Comparison of ENCODE assay signal across 22 mouse cellular contexts in the genomic region with DNA sequence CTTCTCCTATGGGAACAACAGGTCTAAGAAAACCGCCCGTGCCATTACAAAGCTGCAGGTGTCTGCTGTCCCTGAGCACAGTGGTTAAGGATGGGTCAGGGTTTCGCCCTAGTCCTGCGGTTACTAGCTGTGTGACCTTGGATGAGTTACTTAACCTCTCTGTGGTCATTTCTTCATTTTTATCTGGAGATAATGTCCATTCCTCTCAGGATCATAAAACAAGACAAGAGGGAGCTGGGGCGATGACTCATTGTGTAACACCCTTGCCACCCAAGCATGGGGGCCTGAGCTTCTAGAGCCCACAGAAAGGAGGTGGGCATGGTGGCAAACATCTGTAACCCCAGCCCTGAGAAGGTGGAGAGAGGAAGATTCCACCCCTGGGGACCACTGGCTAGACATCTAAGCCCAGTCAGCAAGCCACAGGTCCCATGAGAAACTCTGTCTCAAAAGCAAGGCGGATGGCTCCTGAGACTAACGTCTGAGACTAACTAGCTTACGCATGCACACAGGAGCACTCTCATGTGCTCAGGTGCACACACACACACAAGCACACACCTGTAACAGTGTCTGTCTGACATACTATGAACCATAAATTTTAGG. TPM values are rescaled to one million over a fixed set of nuclear protein-coding genes. Genes with fewer than 3 reads are reported as not detected.
A peak's percentile ranks its signal among the peaks of the same experiment; 100 is the strongest.
DNase-seq lines count a peak whose midpoint lies in the region; ATAC-seq and TF ChIP-seq lines count a peak whose summit lies in the region.
"Had no signal": no experiment of that assay in that cellular context is flagged by ENCODE, and none has a peak within 500 bp of the region (broad histone marks: within the 10 kb centered on the region; RNA-seq: fewer than 3 reads in every experiment).

No protein-coding gene starts in this region.

- H3K4me2 ChIP-seq in forebrain, embryonic 11.5 days (ENCODE audit: low read depth, low read length, severe bottlenecking): no peak overlapping the region
- no peak overlapping the region for H3K4me2 ChIP-seq in CH12.LX (ENCODE audit: insufficient read depth, low read depth, poor library complexity, severe bottlenecking)
- H3K4me2 ChIP-seq in midbrain, embryonic 11.5 days: no peak overlapping the region
- H3K4me2 ChIP-seq: embryonic facial prominence, embryonic 12.5 days; forebrain, embryonic 13.5 days; heart, embryonic 13.5 days; hindbrain, embryonic 15.5 days had no signal

- H3K4me1 ChIP-seq in forebrain, embryonic 11.5 days (replicated peaks; ENCODE audit: control insufficient read depth, insufficient read depth, low read length): no peaks in the 10 kb centered on the region
- 0 out of 2 replicates have a peak, but pooled peaks cover 4% of the 10 kb centered on the region for H3K4me1 ChIP-seq in forebrain, embryonic 10.5 days
- H3K4me1 ChIP-seq in CH12.LX (ENCODE audit: control insufficient read depth in 1 of 2, insufficient read depth in 2 of 2): peaks cover 10 to 44% of the 10 kb centered on the region in 2 experiments
- H3K4me1 ChIP-seq in midbrain, embryonic 11.5 days (ENCODE audit: control insufficient read depth, insufficient read depth, low read length): no peaks in the 10 kb centered on the region
- H3K4me1 ChIP-seq: forebrain, embryonic 13.5 days had no signal

- 95% methylated on average over 8 of the region's 8 CpGs for WGBS in forebrain, embryonic 11.5 days
- 96% methylated on average over 8 of the region's 8 CpGs for WGBS in forebrain, embryonic 10.5 days
- WGBS in midbrain, embryonic 11.5 days: 94% methylated on average over 8 of the region's 8 CpGs

- H3K36me3 ChIP-seq in forebrain, embryonic 11.5 days (ENCODE audit: control insufficient read depth, insufficient read depth, low read length): no peaks in the 10 kb centered on the region
- no peaks in the 10 kb centered on the region for H3K36me3 ChIP-seq in forebrain, embryonic 10.5 days (replicated peaks)
- H3K36me3 ChIP-seq in CH12.LX (replicated peaks in 1 of 2; ENCODE audit: control insufficient read depth in 1 of 2, insufficient read depth in 1 of 2, low read length in 1 of 2): peaks cover 0 to 5% of the 10 kb centered on the region in 2 experiments
- H3K36me3 ChIP-seq in midbrain, embryonic 11.5 days (ENCODE audit: control insufficient read depth, insufficient read depth, low read length): no peaks in the 10 kb centered on the region
- H3K36me3 ChIP-seq: embryonic facial prominence, embryonic 12.5 days; hindbrain, embryonic 15.5 days had no signal

- ATAC-seq in forebrain, embryonic 11.5 days (replicated peaks; ENCODE audit: low FRiP score): no peak
- no peak for ATAC-seq in midbrain, embryonic 11.5 days (ENCODE audit: low FRiP score)
- ATAC-seq: forebrain, embryonic 13.5 days; forebrain, postnatal 0 days; inflammation-experienced regulatory T-cells, adult 6 months had no signal

- no peak overlapping the region for H3K9ac ChIP-seq in forebrain, embryonic 11.5 days (ENCODE audit: low read length)
- H3K9ac ChIP-seq in CH12.LX (ENCODE audit: insufficient read depth, low read depth): no peak overlapping the region
- no peak overlapping the region for H3K9ac ChIP-seq in midbrain, embryonic 11.5 days (ENCODE audit: low read length)
- H3K9ac ChIP-seq: embryonic facial prominence, embryonic 12.5 days; forebrain, embryonic 13.5 days; forebrain, postnatal 0 days; heart, embryonic 13.5 days; hindbrain, embryonic 15.5 days had no signal

- dilution Hi-C loops in CH12.LX (cut with MboI; ENCODE audit: extremely low pct_ligation_motif_present, extremely low pct_unique_long_range_greater_than_20kb, low sequenced_read_pairs): no loop called here

- TF ChIP-seq EP300 in CH12.LX (IDR thresholded peaks at IDR 0.05; ENCODE audit: low read length): no peak; the same call in 1 of the 2 replicates

- H3K27ac ChIP-seq in forebrain, embryonic 11.5 days (ENCODE audit: low read depth, low read length): no peak overlapping the region
- no peak overlapping the region for H3K27ac ChIP-seq in forebrain, embryonic 10.5 days
- no peak overlapping the region for H3K27ac ChIP-seq in CH12.LX (ENCODE audit: insufficient read depth, low read depth)
- no peak overlapping the region for H3K27ac ChIP-seq in midbrain, embryonic 11.5 days (ENCODE audit: low read depth, low read length)
- H3K27ac ChIP-seq: embryonic facial prominence, embryonic 12.5 days; forebrain, embryonic 13.5 days; heart, embryonic 13.5 days; hindbrain, embryonic 15.5 days had no signal

- TF ChIP-seq CTCF in CH12.LX (conservative IDR thresholded peaks at IDR 0.05 in 1 of 2, IDR thresholded peaks at IDR 0.05 in 1 of 2; ENCODE audit: low read depth in 2 of 2, low read length in 2 of 2): no peak

- H3K27me3 ChIP-seq in forebrain, embryonic 11.5 days (ENCODE audit: control insufficient read depth, insufficient read depth, low read length): no peaks in the 10 kb centered on the region
- peaks cover under 1% of the 10 kb centered on the region; the same call in 1 of the 2 replicates for H3K27me3 ChIP-seq in forebrain, embryonic 10.5 days (ENCODE audit: poor library complexity, severe bottlenecking)
- no peaks in the 10 kb centered on the region for H3K27me3 ChIP-seq in CH12.LX (replicated peaks)
- H3K27me3 ChIP-seq in midbrain, embryonic 11.5 days (ENCODE audit: control insufficient read depth, insufficient read depth, low read length): no peaks in the 10 kb centered on the region
- H3K27me3 ChIP-seq: embryonic facial prominence, embryonic 12.5 days; forebrain, embryonic 13.5 days; heart, embryonic 13.5 days; hindbrain, embryonic 15.5 days had no signal

- TF ChIP-seq RAD21 in CH12.LX (IDR thresholded peaks at IDR 0.05; ENCODE audit: low read depth, low read length): no peak

- H3K9me3 ChIP-seq in forebrain, embryonic 11.5 days (ENCODE audit: control insufficient read depth, low read length): no peaks in the 10 kb centered on the region
- no peaks in the 10 kb centered on the region for H3K9me3 ChIP-seq in forebrain, embryonic 10.5 days
- no peaks in the 10 kb centered on the region for H3K9me3 ChIP-seq in CH12.LX (replicated peaks; ENCODE audit: low read length)
- H3K9me3 ChIP-seq in midbrain, embryonic 11.5 days (ENCODE audit: control insufficient read depth, low read length): no peaks in the 10 kb centered on the region
- H3K9me3 ChIP-seq: embryonic facial prominence, embryonic 12.5 days; forebrain, embryonic 13.5 days; heart, embryonic 13.5 days; hindbrain, embryonic 15.5 days had no signal

- no peak overlapping the region for H3K4me3 ChIP-seq in forebrain, embryonic 11.5 days (ENCODE audit: low read depth, low read length)
- no peak overlapping the region for H3K4me3 ChIP-seq in forebrain, embryonic 10.5 days
- no peak overlapping the region for H3K4me3 ChIP-seq in CH12.LX (replicated peaks in 1 of 3; ENCODE audit: low read depth in 2 of 3, low read length in 2 of 3, poor library complexity in 1 of 3)
- no peak overlapping the region for H3K4me3 ChIP-seq in midbrain, embryonic 11.5 days (ENCODE audit: low read depth, low read length)
- H3K4me3 ChIP-seq: embryonic facial prominence, embryonic 12.5 days; forebrain, embryonic 13.5 days; heart, embryonic 13.5 days; hindbrain, embryonic 15.5 days had no signal

- in situ Hi-C loops in CH12.LX (cut with MboI; ENCODE audit: low pct_ligation_motif_present, low pct_unique_long_range_greater_than_20kb, low sequenced_read_pairs): no loop called here

- H3K79me2 ChIP-seq in CH12.LX (replicated peaks; ENCODE audit: control insufficient read depth, extremely low read depth, insufficient read depth, poor library complexity, severe bottlenecking): peaks cover 24% of the 10 kb centered on the region

- DNase-seq in forebrain, embryonic 11.5 days (ENCODE audit: low spot score): peak; percentile 4
- DNase-seq in forebrain, embryonic 10.5 days (ENCODE audit: extremely low spot score, low spot score): no peak
- peak; percentile 24 for DNase-seq in thymus, postnatal 4 days
- no peak for DNase-seq in thymus, postnatal 0 days (ENCODE audit: low spot score)
- DNase-seq in CH12.LX (ENCODE audit: extremely low read depth): no peak
- DNase-seq in midbrain, embryonic 11.5 days (ENCODE audit: low spot score, missing footprints): no peak
- DNase-seq in spleen, adult 18-20 months: no peak
- DNase-seq: adrenal gland, adult 8-10 months; B cell, adult 2 months; cerebellum, adult 11 months; cerebellum, adult 8-10 months; cerebellum, postnatal 14 days; forebrain, postnatal 0 days; gastrocnemius, postnatal 14 days; heart, adult 11 months; heart, postnatal 36 days; kidney, adult 18-20 months had no signal

- no peak for TF ChIP-seq POLR2A in CH12.LX (IDR thresholded peaks at IDR 0.05; ENCODE audit: low read depth, low read length)

TF ChIP-seq in CH12.LX, 34 proteins besides CTCF, POLR2A, EP300 and RAD21:
- TF ChIP-seq IRF4 (IDR thresholded peaks at IDR 0.05; ENCODE audit: low read depth, low read length): 0 out of 2 replicates have a peak, but pooled peaks have one; percentile 16
- TF ChIP-seq GABPA (IDR thresholded peaks at IDR 0.05; ENCODE audit: insufficient replicate concordance, low read depth, low read length): no peak
- 0 out of 2 replicates have a peak, but pooled peaks have one; percentile 20 for TF ChIP-seq ETS1 (conservative IDR thresholded peaks at IDR 0.05; ENCODE audit: low read depth, low read length)
- TF ChIP-seq BHLHE40 (IDR thresholded peaks at IDR 0.05; ENCODE audit: low read depth, low read length): peak; percentile 52

RNA-seq across cellular contexts. Expression of gene Stat5b, which starts 7.4 kb away (rescaled TPM):
- polyA plus RNA-seq in forebrain, embryonic 11.5 days (2014; fragmentation: Nextera tagmentation; extraction: Ambion mirVana): 18.7 and 19.1 TPM in 2 replicates
- polyA plus RNA-seq in forebrain, embryonic 10.5 days (2016; fragmentation: Nextera tagmentation; extraction: Ambion mirVana): 14.9 and 16.2 TPM in 2 replicates
- 99.6 and 105 TPM in 2 replicates for polyA plus RNA-seq in thymus, postnatal 0 days (2015; fragmentation: Nextera tagmentation; extraction: Ambion mirVana)
- 19.4 and 24.4 TPM in 2 replicates for total RNA-seq in CH12.LX (2012; rRNA removed)
- total RNA-seq in CH12.LX (2014; rRNA removed): 9.7 and 11.4 TPM in 2 replicates
- polyA plus RNA-seq in CH12.LX (2012; ENCODE audit: insufficient read length, low read depth): 12.1 and 14.0 TPM in 2 replicates
- polyA plus RNA-seq in midbrain, embryonic 11.5 days (2014; fragmentation: Nextera tagmentation; extraction: Ambion mirVana): 14.6 and 17.3 TPM in 2 replicates

RNA-seq across cellular contexts. Expression of gene Stat5a, which starts 16.0 kb away (rescaled TPM):
- 1.3 and 1.5 TPM in 2 replicates for polyA plus RNA-seq in forebrain, embryonic 11.5 days (2014; fragmentation: Nextera tagmentation; extraction: Ambion mirVana)
- 1.7 TPM in 2 replicates for polyA plus RNA-seq in forebrain, embryonic 10.5 days (2016; fragmentation: Nextera tagmentation; extraction: Ambion mirVana)
- 61.2 and 62.7 TPM in 2 replicates for polyA plus RNA-seq in thymus, postnatal 0 days (2015; fragmentation: Nextera tagmentation; extraction: Ambion mirVana)
- total RNA-seq in CH12.LX (2012; rRNA removed) (18.7 and 23.6 TPM in 2 replicates), CH12.LX (2014; rRNA removed) (17.4 and 17.5 TPM in 2 replicates)
- polyA plus RNA-seq in CH12.LX (2012; ENCODE audit: insufficient read length, low read depth): 21.2 and 23.0 TPM in 2 replicates
- 0.97 and 1.4 TPM in 2 replicates for polyA plus RNA-seq in midbrain, embryonic 11.5 days (2014; fragmentation: Nextera tagmentation; extraction: Ambion mirVana)

Comparison
In these comparisons a context has a peak if more than half of its experiments do, and no peak if none do; other contexts are left out.
1. DNase-seq: peak in forebrain, embryonic 11.5 days (single experiment) and thymus, postnatal 4 days (single experiment); none in forebrain, embryonic 10.5 days (single experiment), thymus, postnatal 0 days (single experiment), CH12.LX (single experiment), midbrain, embryonic 11.5 days (single experiment) and spleen, adult 18-20 months (0 of 2).